Mouse (Mus musculus): ENCODE results near the gene Ckap5.
"Not testable (repeated sequence)": the region's sequence is repeated elsewhere in the genome, so short reads cannot be mapped to it uniquely, and the experiment has no call there.

The Ckap5 gene

DNA sequence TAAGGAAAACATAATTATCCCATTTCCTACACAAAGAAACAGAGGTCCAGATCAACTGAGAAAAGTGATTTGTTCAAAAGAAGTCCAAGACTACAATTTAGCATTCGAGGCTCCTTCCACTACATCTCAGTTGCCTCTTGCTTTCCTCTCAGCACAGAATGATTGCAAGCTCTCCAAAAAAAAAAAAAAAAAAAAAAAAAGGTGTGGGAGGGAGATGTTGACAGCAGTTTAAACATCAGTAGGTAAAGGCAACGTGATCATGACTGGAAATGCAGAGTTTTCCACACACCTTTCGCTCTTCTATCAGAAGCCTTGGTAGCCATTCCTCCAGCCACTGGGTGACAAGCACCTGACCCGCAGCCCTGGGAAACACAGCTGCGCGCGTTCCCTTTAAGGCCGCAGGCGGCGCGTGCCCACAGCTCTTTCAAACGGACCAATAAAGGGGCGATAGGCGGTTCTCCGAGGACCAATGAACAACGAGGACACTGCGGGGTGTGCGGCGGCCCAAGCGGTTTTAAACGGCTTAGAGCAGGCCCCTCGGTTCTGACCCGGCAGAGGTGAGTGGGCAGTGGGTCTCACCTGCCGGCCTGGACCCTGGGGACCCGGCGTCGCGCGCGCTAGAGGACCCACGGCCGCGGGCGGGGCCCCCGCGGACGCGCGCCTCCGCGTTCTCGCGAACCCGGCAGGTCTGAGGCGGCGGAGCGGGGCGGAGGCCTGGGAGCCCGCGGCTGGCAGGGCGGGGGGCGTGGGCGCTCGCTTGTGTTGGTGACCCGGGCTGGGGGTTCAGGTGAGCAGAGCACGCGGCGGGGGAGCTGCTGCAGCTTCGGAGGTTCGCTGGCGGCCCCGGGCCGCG, at the start of gene Ckap5:
Ckap5 (plus strand) TSS at position 469 of the 853 bp plus-strand sequence.
- peak; percentile 100 for ATAC-seq (ENCODE audit: low TSS enrichment)

- no peak for ATAC-seq (ENCODE audit: low TSS enrichment)
Observed at GRCm38 (mm10) chr2:91476841-91477240, 49.7 kb upstream of the Ckap5 start.

DNA sequence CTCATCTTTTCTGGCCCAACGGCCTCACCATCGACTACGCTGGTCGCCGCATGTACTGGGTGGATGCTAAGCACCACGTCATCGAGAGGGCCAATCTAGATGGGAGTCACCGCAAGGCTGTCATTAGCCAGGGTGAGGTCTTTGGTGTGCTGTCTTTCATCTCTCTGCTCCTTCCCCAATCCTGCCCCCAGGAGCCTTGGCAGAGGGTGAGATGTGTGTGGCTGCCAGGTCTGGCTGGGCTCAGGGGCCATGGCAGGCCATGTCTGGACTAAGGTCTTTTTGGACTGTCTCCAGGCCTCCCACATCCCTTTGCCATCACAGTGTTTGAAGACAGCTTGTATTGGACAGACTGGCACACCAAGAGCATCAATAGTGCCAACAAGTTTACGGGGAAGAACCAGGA, 46.2 kb upstream of the Ckap5 start:
- no peak for ATAC-seq (ENCODE audit: low TSS enrichment)

- ATAC-seq (ENCODE audit: low TSS enrichment), result peak; percentile 89
Observed at GRCm38 (mm10) chr2:91480805-91481514, 45.6 kb upstream of the Ckap5 start.

DNA sequence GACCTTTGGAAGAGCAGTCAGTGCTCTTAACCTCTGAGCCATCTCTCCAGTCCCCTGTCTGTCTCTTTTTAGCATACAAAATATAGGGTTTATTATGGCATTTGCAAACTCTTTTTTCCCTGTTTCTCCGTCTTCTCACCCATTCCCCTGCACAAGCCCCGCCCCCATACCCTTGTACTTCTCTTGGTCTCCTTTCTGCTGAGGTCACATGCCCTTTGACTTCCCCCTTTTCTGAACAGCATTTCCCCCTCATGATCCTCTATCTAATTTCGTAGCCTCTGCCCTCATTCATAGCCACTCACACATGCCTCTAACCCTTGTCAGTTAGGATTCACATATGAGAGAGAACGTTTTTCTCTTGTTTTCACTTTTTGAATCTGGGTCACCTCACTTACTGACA, 41.9 kb upstream of the Ckap5 start:
- no peak for ATAC-seq (ENCODE audit: low TSS enrichment)

DNA sequence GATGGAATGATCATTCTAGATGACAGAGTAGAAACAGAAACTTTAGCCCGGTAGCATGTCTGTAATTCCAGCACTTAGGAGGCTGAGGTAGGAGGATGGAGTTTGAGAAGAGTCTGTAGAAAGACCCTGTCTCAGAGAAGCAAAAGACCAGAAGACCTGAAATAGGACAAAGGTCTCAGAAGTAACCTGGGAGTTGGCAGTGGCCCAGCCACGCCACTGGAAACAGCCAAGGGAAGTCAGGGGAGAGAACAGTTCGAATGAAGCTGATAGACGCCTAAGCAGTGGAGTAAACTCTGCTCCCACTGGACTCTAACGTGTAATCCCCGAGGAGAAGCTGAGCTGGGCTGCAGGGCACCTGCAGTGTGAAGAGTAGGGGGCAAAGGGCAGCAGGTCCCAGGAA, 41.3 kb upstream of the Ckap5 start:
- ATAC-seq (ENCODE audit: low TSS enrichment), result no peak

GRCm38 (mm10) chr2:91487295-91487694, 39.3 kb upstream of the Ckap5 start:
- not testable (repeated sequence) for ATAC-seq (ENCODE audit: low TSS enrichment)

DNA sequence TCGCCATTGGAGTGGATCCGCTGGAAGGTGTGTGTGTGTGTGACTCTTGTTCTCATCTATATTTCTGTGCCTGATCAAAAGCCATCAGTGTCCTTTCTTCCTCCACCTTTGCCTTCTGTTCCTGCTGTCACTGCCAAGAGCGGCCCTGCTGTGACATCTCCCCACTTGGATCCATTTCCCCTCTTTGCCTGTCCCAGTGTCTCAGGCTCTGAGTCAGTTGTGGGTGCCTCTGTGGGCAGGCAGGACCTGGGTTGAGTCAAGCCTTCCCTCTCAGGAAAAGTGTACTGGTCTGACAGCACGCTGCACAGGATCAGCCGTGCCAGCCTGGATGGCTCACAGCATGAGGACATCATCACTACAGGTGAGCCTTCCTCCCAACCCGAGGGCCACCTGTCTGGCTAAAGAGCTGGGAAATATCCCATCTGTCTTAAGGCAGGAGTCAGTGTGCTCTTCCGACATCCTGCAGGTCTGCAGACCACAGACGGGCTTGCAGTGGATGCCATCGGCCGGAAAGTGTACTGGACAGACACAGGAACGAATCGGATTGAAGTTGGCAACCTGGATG, 34.4 kb upstream of the Ckap5 start:
- ATAC-seq (ENCODE audit: low TSS enrichment), result no peak

- no peak for ATAC-seq (ENCODE audit: low TSS enrichment)
Observed at GRCm38 (mm10) chr2:91493981-91494380, 32.6 kb upstream of the Ckap5 start.

GRCm38 (mm10) chr2:91498093-91498719, 28.4 kb upstream of the Ckap5 start:
- ATAC-seq (ENCODE audit: low TSS enrichment), result no peak

DNA sequence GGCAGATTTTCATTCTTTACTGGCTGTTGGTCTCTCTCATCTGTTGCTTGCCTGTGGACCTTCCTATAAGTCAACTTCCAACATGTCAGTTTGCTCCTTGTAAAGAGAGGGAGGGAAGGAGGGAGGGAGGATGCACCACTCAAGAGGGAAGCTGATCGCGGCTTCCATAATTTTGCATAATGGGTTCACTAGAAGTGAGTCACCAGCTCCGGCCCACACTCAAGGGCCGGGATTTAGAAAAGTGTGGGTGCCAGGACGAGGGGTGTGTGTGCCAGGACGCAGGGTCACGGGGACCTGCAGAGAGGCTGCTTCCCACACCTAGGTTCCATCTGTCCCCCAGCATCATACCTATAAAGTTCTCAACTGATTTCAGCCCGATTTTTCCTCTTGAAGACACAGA, 18.5 kb upstream of the Ckap5 start:
- ATAC-seq (ENCODE audit: low TSS enrichment), result peak; percentile 86

DNA sequence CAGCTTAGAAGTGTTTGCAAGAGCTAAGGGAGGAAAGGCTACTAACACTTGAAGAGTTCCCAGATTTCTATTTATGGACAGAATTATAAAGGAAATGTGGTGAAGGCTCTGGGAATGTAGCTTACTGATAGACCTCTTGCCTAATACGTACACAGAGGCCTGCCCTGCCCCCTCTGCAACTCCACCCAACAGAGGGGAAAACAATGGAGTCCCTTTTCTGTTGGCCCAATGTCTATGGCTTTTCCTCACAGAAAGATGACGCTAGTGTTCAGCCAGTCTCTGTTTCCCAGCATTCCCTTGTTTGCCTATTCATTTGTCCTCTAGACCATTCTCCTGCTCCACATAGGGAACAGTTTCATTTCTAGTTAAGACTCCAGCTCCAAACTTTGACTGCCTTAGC, 9.4 kb upstream of the Ckap5 start:
- ATAC-seq (ENCODE audit: low TSS enrichment), result peak; percentile 41; the same call in 1 of the 2 replicates

DNA sequence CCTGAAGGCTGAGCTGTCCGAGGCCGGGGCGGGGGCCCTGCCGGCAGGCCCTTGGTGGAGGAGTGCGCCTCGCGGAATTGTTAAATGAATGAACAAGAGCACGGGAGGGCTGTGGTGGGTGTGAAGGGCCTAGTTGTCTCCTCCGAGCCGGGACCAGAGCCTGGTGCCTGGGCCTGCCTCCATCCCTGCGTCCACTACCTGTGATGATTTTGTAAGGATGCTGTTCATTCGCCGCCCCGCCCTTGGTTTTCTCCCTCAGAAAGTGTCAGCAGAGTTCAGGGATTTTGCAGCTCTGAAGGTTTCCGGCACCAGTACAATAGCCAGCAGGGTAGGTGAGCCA, 555 bp downstream of the Ckap5 start:
- ATAC-seq (ENCODE audit: low TSS enrichment), result peak; percentile 66

- ATAC-seq (ENCODE audit: low TSS enrichment), result peak; percentile 97
Observed at GRCm38 (mm10) chr2:91537588-91538205, 11.1 kb downstream of the Ckap5 start.

DNA sequence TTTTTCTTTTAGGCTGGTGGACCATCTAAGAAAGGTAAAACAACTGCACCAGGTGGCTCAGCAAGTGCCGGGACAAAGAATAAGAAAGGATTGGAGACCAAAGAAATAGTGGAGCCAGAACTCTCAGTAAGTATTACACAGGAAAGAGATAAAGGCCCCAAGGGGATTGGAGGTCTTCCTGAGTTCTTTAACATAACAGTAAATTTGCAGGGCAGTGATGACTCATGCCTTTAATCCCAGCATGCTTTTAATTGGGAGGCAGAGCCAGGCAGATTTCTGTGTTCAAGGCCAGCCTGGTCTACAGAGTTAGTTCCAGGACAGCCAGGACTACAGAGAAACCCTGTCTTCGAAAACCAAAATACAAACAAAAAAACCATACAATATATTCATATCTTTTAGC, 41.6 kb downstream of the Ckap5 start:
- ATAC-seq (ENCODE audit: low TSS enrichment), result no peak

GRCm38 (mm10) chr2:91580894-91581293, 54.3 kb downstream of the Ckap5 start:
- peak; percentile 93 for ATAC-seq (ENCODE audit: low TSS enrichment)

GRCm38 (mm10) chr2:91586242-91586641, 59.7 kb downstream of the Ckap5 start:
- no peak for ATAC-seq (ENCODE audit: low TSS enrichment)

GRCm38 (mm10) chr2:91600475-91600874, 73.9 kb downstream of the Ckap5 start:
- ATAC-seq (ENCODE audit: low TSS enrichment), result peak; percentile 78

DNA sequence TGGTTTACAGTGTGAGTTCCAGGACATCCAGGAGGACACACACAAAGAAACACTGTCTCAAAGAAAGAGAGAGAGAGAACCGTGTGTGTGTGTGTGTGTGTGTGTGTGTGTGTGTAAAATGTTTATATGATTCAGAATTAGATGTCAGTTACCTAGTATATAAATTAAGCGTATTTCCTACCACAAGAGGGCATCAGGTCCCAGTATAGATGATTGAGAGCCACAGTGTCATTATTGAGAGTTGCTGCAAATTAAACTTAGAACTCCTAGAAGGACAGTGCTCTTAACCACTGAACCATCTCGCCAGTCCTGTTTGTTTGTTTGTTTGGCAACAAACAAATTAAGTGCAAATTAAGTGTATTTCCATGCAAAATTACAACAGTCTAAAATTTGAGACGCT, 75.8 kb downstream of the Ckap5 start:
- no peak for ATAC-seq (ENCODE audit: low TSS enrichment)

- not testable (repeated sequence) for ATAC-seq (ENCODE audit: low TSS enrichment)
Observed at GRCm38 (mm10) chr2:91609370-91609769, 82.8 kb downstream of the Ckap5 start.

DNA sequence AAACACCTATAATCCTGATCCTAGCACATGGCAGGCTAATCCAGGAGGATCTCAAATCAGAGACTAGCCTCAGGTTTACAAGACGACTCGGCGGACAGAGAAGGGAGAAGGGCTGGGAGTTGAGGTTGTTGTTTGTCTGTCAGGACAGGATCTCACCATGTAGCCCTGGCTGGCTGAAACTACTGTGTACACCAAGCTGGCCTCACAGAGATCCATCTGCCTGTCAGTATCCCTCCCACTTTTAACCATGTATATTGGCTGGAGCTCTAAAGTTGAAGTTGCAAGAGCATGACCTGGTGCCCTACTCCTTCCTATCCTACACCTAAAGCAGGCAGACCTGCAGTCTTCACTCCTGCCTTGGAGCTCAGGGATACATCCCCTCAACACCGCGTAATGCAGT, 95.8 kb downstream of the Ckap5 start:
- no peak for ATAC-seq (ENCODE audit: low TSS enrichment)

GRCm38 (mm10) chr2:91623366-91623765, 96.8 kb downstream of the Ckap5 start:
- not testable (repeated sequence) for ATAC-seq (ENCODE audit: low TSS enrichment)
